Mouse (Mus musculus) embryo, embryonic 10 days (tissue): ENCODE data around the gene Tomm5.
"Not testable (repeated sequence)": the region's sequence is repeated elsewhere in the genome, so short reads cannot be mapped to it uniquely, and the experiment has no call there.

Source experiments
- DNase-seq: peaks from one replicate; pipeline ENCODE4 v3.0.0-alpha.2; 2015; ENCODE audit warnings: low spot score

Tomm5 gene

GRCm38 (mm10) chr4:45107601-45108277, at the start of gene Tomm5:
Gene Tomm5, minus strand, starts transcription at chr4:45108114.
- peak; percentile 94 for DNase-seq

- DNase-seq = no peak
Measured at GRCm38 (mm10) chr4:45156433-45156832, 48.5 kb upstream of the Tomm5 start.

GRCm38 (mm10) chr4:45143005-45143404, 35.1 kb upstream of the Tomm5 start:
- no peak for DNase-seq

- peak; percentile 23 for DNase-seq
Measured at GRCm38 (mm10) chr4:45142411-45142810, 34.5 kb upstream of the Tomm5 start.

GRCm38 (mm10) chr4:45141835-45142234, 33.9 kb upstream of the Tomm5 start:
- DNase-seq = no peak

- no peak for DNase-seq
Measured at GRCm38 (mm10) chr4:45137636-45138035, 29.7 kb upstream of the Tomm5 start.

- no peak for DNase-seq
Measured at GRCm38 (mm10) chr4:45134471-45134870, 26.6 kb upstream of the Tomm5 start.

- no peak for DNase-seq
Measured at GRCm38 (mm10) chr4:45131021-45131420, 23.1 kb upstream of the Tomm5 start.

GRCm38 (mm10) chr4:45121311-45121710, 13.4 kb upstream of the Tomm5 start:
- no peak for DNase-seq

GRCm38 (mm10) chr4:45108456-45109110, 669 bp upstream of the Tomm5 start:
- DNase-seq = no peak

- DNase-seq = no peak
Measured at GRCm38 (mm10) chr4:45107066-45107465, 848 bp downstream of the Tomm5 start.

GRCm38 (mm10) chr4:45106409-45106808, 1.5 kb downstream of the Tomm5 start:
- DNase-seq = peak; percentile 12

GRCm38 (mm10) chr4:45097198-45097872, 10.6 kb downstream of the Tomm5 start:
- DNase-seq = peak; percentile 89

- no peak for DNase-seq
Measured at GRCm38 (mm10) chr4:45084895-45085290, 23.0 kb downstream of the Tomm5 start.

GRCm38 (mm10) chr4:45084021-45084894, 23.7 kb downstream of the Tomm5 start, which contains the start of gene Fbxo10:
Gene Fbxo10, minus strand, starts transcription at chr4:45084604.
- peak; percentile 97 for DNase-seq

GRCm38 (mm10) chr4:45083487-45083886, 24.4 kb downstream of the Tomm5 start:
- DNase-seq = peak; percentile 37

GRCm38 (mm10) chr4:45082951-45083350, 25.0 kb downstream of the Tomm5 start:
- DNase-seq = no peak

GRCm38 (mm10) chr4:45081041-45081440, 26.9 kb downstream of the Tomm5 start:
- DNase-seq = not testable (repeated sequence)

GRCm38 (mm10) chr4:45073544-45073943, 34.4 kb downstream of the Tomm5 start:
- no peak for DNase-seq

GRCm38 (mm10) chr4:45072261-45072973, 35.5 kb downstream of the Tomm5 start:
- peak; percentile 37 for DNase-seq

- no peak for DNase-seq
Measured at GRCm38 (mm10) chr4:45067742-45068141, 40.2 kb downstream of the Tomm5 start.
